Mouse (Mus musculus): Measurements from ENCODE around the gene Etv6. TPM values are rescaled to one million over a fixed set of nuclear protein-coding genes. Genes with fewer than 3 reads are reported as not detected.

The Etv6 gene
- total and polyA plus RNA-seq, 3 experiments, result 12.6 to 25.9 TPM; not detected in 1

Other genes with a start within 250 kb of the Etv6 start
- not detected in 2 replicates for gene Kap, start 181.9 kb upstream of the Etv6 start, total RNA-seq (2012; rRNA removed)
- not detected for gene Kap, start 181.9 kb upstream of the Etv6 start, polyA plus RNA-seq (2012; ENCODE audit: insufficient read depth in 1 of 2, insufficient read length in 2 of 2, low read depth in 1 of 2, low replicate concordance in 2 of 2, missing spikeins in 1 of 2)